Mouse (Mus musculus) neural tube, embryonic 12.5 days (tissue): ENCODE data around the gene Paqr6. TPM values are rescaled to one million over a fixed set of nuclear protein-coding genes. Genes with fewer than 3 reads are reported as not detected.

ENCODE experiments used
- ATAC-seq: fragments of 200-750 bp; cut with Nextera tagmentation; 2 replicates; pipeline ENCODE4 v1.8.0; 2017; ENCODE audit warnings: low read depth, mild to moderate bottlenecking, moderate TSS enrichment, moderate library complexity; ENCODE audit not compliant: low FRiP score
- H3K27ac ChIP-seq: fragments of 300-500 bp; sonication (generic); 2 replicates; pipeline ENCODE4 v1.5.1; 2016
- H3K27me3 ChIP-seq: fragments of 300-500 bp; sonication (generic); replicated peaks from 2 replicates; pipeline ENCODE4 v1.6.1; 2016; ENCODE audit warnings: mild to moderate bottlenecking
- H3K36me3 ChIP-seq: fragments of 300-500 bp; sonication (generic); 2 replicates; pipeline ENCODE4 v1.6.1; 2016; ENCODE audit warnings: mild to moderate bottlenecking
- H3K4me1 ChIP-seq: fragments of 300-500 bp; sonication (generic); 2 replicates; pipeline ENCODE4 v1.6.1; 2016
- H3K4me2 ChIP-seq: fragments of 300-500 bp; sonication (generic); replicated peaks from 2 replicates; pipeline ENCODE4 v1.6.1; 2016; ENCODE audit warnings: mild to moderate bottlenecking
- H3K4me3 ChIP-seq: fragments of 300-500 bp; sonication (generic); 2 replicates; pipeline ENCODE4 v1.5.1; 2016
- H3K9ac ChIP-seq: fragments of 300-500 bp; sonication (generic); 2 replicates; pipeline ENCODE4 v1.6.1; 2016; ENCODE audit warnings: mild to moderate bottlenecking
- H3K9me3 ChIP-seq: fragments of 300-500 bp; sonication (generic); 2 replicates; pipeline ENCODE4 v1.6.1; 2016; ENCODE audit warnings: mild to moderate bottlenecking
- WGBS: fragments of 180-500 bp; shearing (Covaris S2); methylation state at CpG from one replicate; pipeline ENCODE4 v1.1.7; 2016; 5-methylcytosine and 5-hydroxymethylcytosine counted together
- polyA plus RNA-seq: library from polyadenylated mRNA; unstranded; fragments of >200 nt; fragmentation: Nextera tagmentation; extraction: Ambion mirVana; gene quantifications from 2 replicates; pipeline ENCODE4 v1.2.1, GENCODE M21; 2016

Paqr6 gene
- polyA plus RNA-seq, 1 experiment from 2014 or later: 2.0 TPM

GRCm38 (mm10) chr3:88403522-88404230 is 39.3 kb downstream of the Paqr6 start:
- H3K27ac ChIP-seq: no peak overlapping the region
- H3K36me3 ChIP-seq: no peaks in the 10 kb centered on the region
- 95% methylated on average over 10 of the region's 10 CpGs for WGBS
- no peak overlapping the region for H3K9ac ChIP-seq
- H3K27me3 ChIP-seq: no peaks in the 10 kb centered on the region
- H3K9me3 ChIP-seq: no peaks in the 10 kb centered on the region
- ATAC-seq: no peak
- peaks cover 9% of the 10 kb centered on the region for H3K4me1 ChIP-seq
- no peak overlapping the region for H3K4me2 ChIP-seq
- no peak overlapping the region for H3K4me3 ChIP-seq

- Histone ChIP-seq H3K27me3 (no peaks in the 10 kb centered on the region), H3K4me1 (peaks cover 20% of the 10 kb centered on the region), H3K4me3 (no peak overlapping the region), H3K4me2 (no peak overlapping the region), H3K36me3 (peaks cover 6% of the 10 kb centered on the region), H3K9ac (no peak overlapping the region), H3K27ac (no peak overlapping the region), H3K9me3 (no peaks in the 10 kb centered on the region)
- no peak for ATAC-seq
- 1% methylated on average over 2 of the region's 2 CpGs for WGBS
These were observed 42.7 kb downstream of the Paqr6 start for GRCm38 (mm10) chr3:88407090-88407489.

GRCm38 (mm10) chr3:88407529-88407928 is 43.1 kb downstream of the Paqr6 start:
- Histone ChIP-seq H3K27me3 (no peaks in the 10 kb centered on the region), H3K4me3 (no peak overlapping the region), H3K4me1 (peaks cover 20% of the 10 kb centered on the region), H3K36me3 (peaks cover 10% of the 10 kb centered on the region), H3K27ac (no peak overlapping the region), H3K9me3 (no peaks in the 10 kb centered on the region), H3K4me2 (no peak overlapping the region), H3K9ac (no peak overlapping the region)
- ATAC-seq: no peak
- 58% methylated on average over 7 of the region's 7 CpGs for WGBS

- Histone ChIP-seq H3K4me3 (peak overlapping the region; percentile 70; the same call in 1 of the 2 replicates), H3K9me3 (no peaks in the 10 kb centered on the region), H3K36me3 (peaks cover 23% of the 10 kb centered on the region), H3K4me1 (peaks cover 20% of the 10 kb centered on the region), H3K27me3 (no peaks in the 10 kb centered on the region), H3K9ac (peak overlapping the region; percentile 84; the same call in 1 of the 2 replicates), H3K27ac (no peak overlapping the region), H3K4me2 (peak overlapping the region; percentile 72)
- WGBS: 64% methylated on average over 5 of the region's 5 CpGs
- ATAC-seq: no peak
These were observed 44.6 kb downstream of the Paqr6 start for GRCm38 (mm10) chr3:88408953-88409352.

- H3K27me3 ChIP-seq: no peaks in the 10 kb centered on the region
- peak within 1 kb of the TSS; percentile 72 for H3K4me2 ChIP-seq
These were observed 45.6 kb downstream of the Paqr6 start, which contains the start of gene Pmf1 for GRCm38 (mm10) chr3:88409741-88410644. TSS of gene Pmf1 (minus strand) at chr3:88410331.

GRCm38 (mm10) chr3:88410645-88411031 is 46.3 kb downstream of the Paqr6 start:
- WGBS: 28% methylated on average over 7 of the region's 7 CpGs
- no peak overlapping the region for H3K27ac ChIP-seq
- no peak for ATAC-seq

More at GRCm38 (mm10) chr3:88409741-88410644, 45.6 kb downstream of the Paqr6 start, which contains the start of gene Pmf1:
- ATAC-seq: peak; percentile 93
- Histone ChIP-seq H3K27ac (peak within 1 kb of the TSS; percentile 70; the same call in 1 of the 2 replicates), H3K4me3 (peak within 1 kb of the TSS; percentile 70), H3K36me3 (peaks cover 25% of the 10 kb centered on the region), H3K9ac (peak within 1 kb of the TSS; percentile 84), H3K9me3 (no peaks in the 10 kb centered on the region), H3K4me1 (peaks cover 20% of the 10 kb centered on the region)
- WGBS: under 1% methylated on average over 54 of the region's 54 CpGs

GRCm38 (mm10) chr3:88411681-88412080 is 47.3 kb downstream of the Paqr6 start:
- no peak overlapping the region for H3K4me2 ChIP-seq
- no peaks in the 10 kb centered on the region for H3K9me3 ChIP-seq
- 92% methylated on average over 4 of the region's 4 CpGs for WGBS
- H3K27ac ChIP-seq: no peak overlapping the region
- no peaks in the 10 kb centered on the region for H3K27me3 ChIP-seq
- peaks cover 20% of the 10 kb centered on the region for H3K4me1 ChIP-seq
- H3K9ac ChIP-seq: no peak overlapping the region
- H3K4me3 ChIP-seq: no peak overlapping the region
- H3K36me3 ChIP-seq: peaks cover 39% of the 10 kb centered on the region
- no peak for ATAC-seq

More at GRCm38 (mm10) chr3:88410645-88411031, 46.3 kb downstream of the Paqr6 start:
- peaks cover 32% of the 10 kb centered on the region for H3K36me3 ChIP-seq
- peak overlapping the region; percentile 84; the same call in 1 of the 2 replicates for H3K9ac ChIP-seq
- H3K9me3 ChIP-seq: no peaks in the 10 kb centered on the region
- no peaks in the 10 kb centered on the region for H3K27me3 ChIP-seq
- peak overlapping the region; percentile 72 for H3K4me2 ChIP-seq
- H3K4me3 ChIP-seq: peak overlapping the region; percentile 70
- peaks cover 20% of the 10 kb centered on the region for H3K4me1 ChIP-seq

GRCm38 (mm10) chr3:88412636-88413035 is 48.3 kb downstream of the Paqr6 start:
- Histone ChIP-seq H3K9ac (no peak overlapping the region), H3K27me3 (no peaks in the 10 kb centered on the region), H3K27ac (no peak overlapping the region), H3K4me1 (peaks cover 15% of the 10 kb centered on the region), H3K9me3 (no peaks in the 10 kb centered on the region), H3K4me2 (no peak overlapping the region), H3K36me3 (peaks cover 47% of the 10 kb centered on the region), H3K4me3 (no peak overlapping the region)
- ATAC-seq: no peak
- 89% methylated on average over 11 of the region's 11 CpGs for WGBS

- peaks cover 78% of the 10 kb centered on the region for H3K36me3 ChIP-seq
- WGBS: 83% methylated on average over 4 of the region's 4 CpGs
- no peak overlapping the region for H3K4me2 ChIP-seq
- H3K4me1 ChIP-seq: peaks cover 3% of the 10 kb centered on the region
- no peaks in the 10 kb centered on the region for H3K27me3 ChIP-seq
- ATAC-seq: no peak
- H3K4me3 ChIP-seq: no peak overlapping the region
- H3K9me3 ChIP-seq: no peaks in the 10 kb centered on the region
- H3K9ac ChIP-seq: no peak overlapping the region
- H3K27ac ChIP-seq: no peak overlapping the region
These were observed 51.3 kb downstream of the Paqr6 start for GRCm38 (mm10) chr3:88415668-88416067.

GRCm38 (mm10) chr3:88418016-88418415 is 53.6 kb downstream of the Paqr6 start:
- WGBS: 83% methylated on average over 6 of the region's 6 CpGs
- no peak for ATAC-seq
- H3K4me2 ChIP-seq: no peak overlapping the region
- no peaks in the 10 kb centered on the region for H3K9me3 ChIP-seq
- no peak overlapping the region for H3K4me3 ChIP-seq
- H3K27ac ChIP-seq: no peak overlapping the region
- H3K27me3 ChIP-seq: no peaks in the 10 kb centered on the region
- 0 out of 2 replicates have a peak overlapping the region, but pooled peaks have one; percentile 0 for H3K9ac ChIP-seq
- H3K4me1 ChIP-seq: peaks cover 15% of the 10 kb centered on the region
- H3K36me3 ChIP-seq: peaks cover 73% of the 10 kb centered on the region
